Mouse (Mus musculus): ENCODE measurements at regions not wholly inside any gene's neighbourhood (a gene's known extent, or its start where the extent isn't known, plus 50 kb on each side); places are given as distances from the start of the nearest gene placed in this dataset.

DNA sequence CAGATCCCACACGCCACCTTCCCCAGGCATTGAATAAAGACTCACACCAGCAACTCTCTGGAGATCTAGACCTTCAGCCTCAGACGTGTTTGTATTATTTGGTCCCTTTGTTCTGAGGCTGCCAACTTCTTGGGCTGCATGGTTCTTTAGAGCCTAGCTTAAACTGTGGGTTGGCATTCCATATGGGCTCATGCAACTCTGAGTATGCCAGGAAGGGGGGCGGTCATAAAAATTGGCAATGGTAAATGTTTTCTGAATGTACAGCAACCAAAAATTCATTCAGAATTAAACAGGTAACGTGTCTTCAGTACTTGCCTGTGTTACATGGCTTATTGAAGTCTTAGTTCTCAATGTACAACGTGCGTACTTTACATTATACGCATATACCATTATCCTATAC lies 103.1 kb downstream of the Dusp6 start:
- TF ChIP-seq GATA1 (IDR thresholded peaks at IDR 0.05; ENCODE audit: low read length) (no peak), TAL1 (IDR thresholded peaks at IDR 0.05; ENCODE audit: low read length) (no peak)
